Mouse (Mus musculus) liver, postnatal 0 days (tissue): Measurements from ENCODE around the gene Fam89b.
"Not testable (repeated sequence)": the region's sequence is repeated elsewhere in the genome, so short reads cannot be mapped to it uniquely, and the experiment has no call there.

Experiments used
- CTCF ChIP-seq: sonication (generic); IDR thresholded peaks from 2 replicates; pipeline ENCODE4 v1.5.1; 2016; ENCODE audit warnings: antibody characterized with exemption, low read depth
- EP300 ChIP-seq: IDR thresholded peaks from 2 replicates; pipeline ENCODE4 v1.6.1; 2016; ENCODE audit warnings: antibody characterized with exemption, low read depth, mild to moderate bottlenecking

GRCm38 (mm10) chr19:5686954-5687353 is 42.5 kb downstream of the Fam89b start:
- TF ChIP-seq CTCF, EP300: not testable (repeated sequence)
